Mouse (Mus musculus) kidney, postnatal 0 days (tissue): ENCODE measurements around the gene Rpl10a. TPM values are rescaled to one million over a fixed set of nuclear protein-coding genes. Genes with fewer than 3 reads are reported as not detected.

Source experiments
- ATAC-seq: fragments of 200-750 bp; cut with Nextera tagmentation; replicated peaks from 2 replicates; pipeline ENCODE4 v1.8.0; 2017; ENCODE audit warnings: low read depth, moderate number of reproducible peaks, moderate TSS enrichment, moderate library complexity; ENCODE audit not compliant: low FRiP score
- DNase-seq: peaks from one replicate; pipeline ENCODE4 v3.0.0-alpha.2; 2016; ENCODE audit warnings: low spot score
- H3K27ac ChIP-seq: fragments of 300-500 bp; sonication (generic); 2 replicates; pipeline ENCODE4 v1.5.1; 2014; ENCODE audit warnings: mild to moderate bottlenecking
- H3K27me3 ChIP-seq: fragments of 300-500 bp; sonication (generic); 2 replicates; pipeline ENCODE4 v1.6.1; 2014; ENCODE audit warnings: low read length, mixed read lengths; ENCODE audit not compliant: insufficient read depth
- H3K36me3 ChIP-seq: fragments of 300-500 bp; sonication (generic); 2 replicates; pipeline ENCODE4 v1.6.1; 2014; ENCODE audit warnings: low read length, mixed read lengths; ENCODE audit not compliant: insufficient read depth
- H3K4me1 ChIP-seq: fragments of 300-500 bp; sonication (generic); replicated peaks from 2 replicates; pipeline ENCODE4 v1.6.1; 2014; ENCODE audit warnings: antibody characterized with exemption, low read length, mixed read lengths; ENCODE audit not compliant: insufficient read depth
- H3K4me2 ChIP-seq: fragments of 300-500 bp; sonication (generic); 2 replicates; pipeline ENCODE4 v1.6.1; 2014; ENCODE audit warnings: mild to moderate bottlenecking, low read length, moderate library complexity, mixed read lengths
- H3K4me3 ChIP-seq: fragments of 300-500 bp; sonication (generic); replicated peaks from 2 replicates; pipeline ENCODE4 v1.5.1; 2014; ENCODE audit warnings: low read depth, low read length
- H3K9ac ChIP-seq: fragments of 300-500 bp; sonication (generic); 2 replicates; pipeline ENCODE4 v1.6.1; 2014; ENCODE audit warnings: low read depth, low read length
- H3K9me3 ChIP-seq: fragments of 300-500 bp; sonication (generic); replicated peaks from 2 replicates; pipeline ENCODE4 v1.6.1; 2016; ENCODE audit warnings: low read length, inconsistent platforms, mixed read lengths
- CTCF ChIP-seq: IDR thresholded peaks from 2 replicates; pipeline ENCODE4 v1.5.1; 2016; ENCODE audit warnings: antibody characterized with exemption, low read depth, mild to moderate bottlenecking, moderate library complexity
- WGBS: fragments of 180-500 bp; shearing (Covaris S2); extraction: QIAGEN DNeasy Blood & Tissue Kit; methylation state at CpG from one replicate; pipeline ENCODE4 v1.1.7; 2014; 5-methylcytosine and 5-hydroxymethylcytosine counted together
- polyA plus RNA-seq: library from polyadenylated mRNA; unstranded; fragments of >200 nt; fragmentation: Nextera tagmentation; extraction: Ambion mirVana; gene quantifications from 2 replicates; pipeline ENCODE4 v1.2.1, GENCODE M21; 2015

Rpl10a gene
- polyA plus RNA-seq, 1 experiment from 2014 or later: 750 TPM

DNA sequence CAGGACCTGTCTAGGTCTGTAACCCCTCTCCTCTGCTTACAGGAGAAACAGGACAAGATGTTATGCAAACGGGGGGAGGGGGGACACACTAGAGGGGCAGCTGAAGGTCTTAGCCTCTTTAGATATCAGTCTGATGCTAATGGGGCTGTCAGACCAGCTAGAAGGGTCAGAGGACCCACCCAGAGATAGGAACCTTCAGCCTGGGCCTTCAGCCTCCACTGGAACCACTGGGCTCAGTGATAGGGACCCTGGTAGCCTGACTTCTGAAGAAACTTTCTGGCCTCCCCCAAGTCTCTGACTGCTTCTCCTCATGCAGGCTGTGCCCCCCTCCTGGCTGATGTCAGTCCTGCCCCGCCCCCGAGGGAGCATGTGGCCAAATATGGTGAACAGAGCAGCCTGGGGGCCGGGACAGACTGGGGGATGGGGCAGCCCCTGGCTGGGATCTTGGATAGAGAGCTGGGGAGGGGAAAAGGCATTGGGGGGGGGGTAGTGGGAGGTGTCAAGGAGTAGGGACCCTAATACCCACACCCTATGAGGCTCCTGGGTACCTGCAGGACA lies 15.9 kb downstream of the Rpl10a start:
- 0 out of 2 replicates have a peak, but pooled peaks cover 6% of the 10 kb centered on the region for H3K36me3 ChIP-seq
- no peak overlapping the region for H3K4me2 ChIP-seq
- H3K4me3 ChIP-seq: no peak overlapping the region
- DNase-seq (no peak), ATAC-seq (no peak)
- no peaks in the 10 kb centered on the region for H3K9me3 ChIP-seq
- H3K27me3 ChIP-seq: no peaks in the 10 kb centered on the region
- 21% methylated on average over 4 of the region's 4 CpGs for WGBS
- H3K4me1 ChIP-seq: peaks cover 49% of the 10 kb centered on the region
- H3K9ac ChIP-seq: peak overlapping the region; percentile 36; the same call in 1 of the 2 replicates
- TF ChIP-seq CTCF: no peak
- H3K27ac ChIP-seq: no peak overlapping the region

GRCm38 (mm10) chr17:28344670-28345069 lies 16.4 kb downstream of the Rpl10a start:
- no peak for TF ChIP-seq CTCF
- Histone ChIP-seq H3K9ac (no peak overlapping the region), H3K4me1 (peaks cover 51% of the 10 kb centered on the region), H3K36me3 (0 out of 2 replicates have a peak, but pooled peaks cover 4% of the 10 kb centered on the region), H3K4me2 (peak overlapping the region; percentile 42; the same call in 1 of the 2 replicates), H3K4me3 (no peak overlapping the region), H3K27ac (peak overlapping the region; percentile 86), H3K9me3 (no peaks in the 10 kb centered on the region), H3K27me3 (no peaks in the 10 kb centered on the region)
- no peak for ATAC-seq
- DNase-seq: no peak
- 57% methylated on average over 3 of the region's 3 CpGs for WGBS

DNA sequence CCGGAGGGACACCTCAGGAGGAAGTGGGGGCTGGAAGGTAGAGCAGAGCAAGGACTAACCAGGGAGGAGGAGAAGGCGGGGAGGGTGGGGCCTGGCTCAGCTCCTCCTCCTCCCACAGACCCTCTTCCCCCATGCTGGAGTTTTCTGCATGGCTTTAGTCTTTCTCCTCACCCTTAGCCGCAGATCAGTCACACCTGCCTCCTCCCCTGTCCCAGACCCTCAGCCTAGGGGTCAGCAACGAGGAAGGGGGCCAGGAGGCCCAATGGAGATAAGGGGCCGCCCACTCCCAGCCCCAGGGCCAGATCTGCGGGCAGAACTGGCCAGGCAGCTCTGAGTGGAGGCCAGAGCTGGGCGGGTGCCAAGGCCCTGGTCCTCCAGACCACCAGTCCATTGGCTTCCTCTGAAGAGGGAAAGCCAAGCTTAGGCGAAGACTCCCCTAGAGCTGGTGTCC lies 17.0 kb downstream of the Rpl10a start:
- TF ChIP-seq CTCF: no peak
- no peak for ATAC-seq
- peak overlapping the region; percentile 42 for H3K4me2 ChIP-seq
- WGBS: 14% methylated on average over 8 of the region's 8 CpGs
- no peaks in the 10 kb centered on the region for H3K9me3 ChIP-seq
- H3K4me3 ChIP-seq: no peak overlapping the region
- DNase-seq: no peak
- H3K4me1 ChIP-seq: peaks cover 51% of the 10 kb centered on the region
- H3K9ac ChIP-seq: 0 out of 2 replicates have a peak overlapping the region, but pooled peaks have one; percentile 36
- H3K27ac ChIP-seq: peak overlapping the region; percentile 86
- no peaks in the 10 kb centered on the region for H3K36me3 ChIP-seq
- H3K27me3 ChIP-seq: no peaks in the 10 kb centered on the region

DNA sequence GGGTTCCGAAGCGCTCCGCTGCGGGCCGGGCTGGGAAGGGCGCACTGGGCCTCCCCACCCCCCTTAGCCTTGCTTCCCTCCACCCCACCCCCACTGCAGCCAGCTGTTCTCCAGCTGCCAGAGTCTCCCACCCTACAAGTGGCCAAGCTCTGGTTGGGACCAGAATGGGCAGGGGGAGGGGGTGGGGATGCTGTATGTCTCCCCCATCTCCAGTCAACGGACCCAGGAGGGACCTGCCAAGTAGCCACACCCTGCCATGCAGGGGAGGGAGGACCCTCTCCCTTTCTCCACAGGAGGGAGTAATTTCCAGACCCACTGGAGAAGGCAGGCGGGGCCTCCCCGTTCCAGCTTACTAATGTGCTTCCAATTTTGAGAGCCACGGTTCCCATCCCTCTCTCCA lies 17.6 kb downstream of the Rpl10a start:
- ATAC-seq: no peak
- Histone ChIP-seq H3K9ac (0 out of 2 replicates have a peak overlapping the region, but pooled peaks have one; percentile 36), H3K9me3 (no peaks in the 10 kb centered on the region), H3K4me1 (peaks cover 47% of the 10 kb centered on the region), H3K36me3 (no peaks in the 10 kb centered on the region), H3K4me3 (no peak overlapping the region), H3K27ac (peak overlapping the region; percentile 86), H3K27me3 (no peaks in the 10 kb centered on the region), H3K4me2 (peak overlapping the region; percentile 42)
- peak; percentile 40; the same call in 1 of the 2 replicates for TF ChIP-seq CTCF
- 17% methylated on average over 10 of the region's 10 CpGs for WGBS
- peak; percentile 52 for DNase-seq

DNA sequence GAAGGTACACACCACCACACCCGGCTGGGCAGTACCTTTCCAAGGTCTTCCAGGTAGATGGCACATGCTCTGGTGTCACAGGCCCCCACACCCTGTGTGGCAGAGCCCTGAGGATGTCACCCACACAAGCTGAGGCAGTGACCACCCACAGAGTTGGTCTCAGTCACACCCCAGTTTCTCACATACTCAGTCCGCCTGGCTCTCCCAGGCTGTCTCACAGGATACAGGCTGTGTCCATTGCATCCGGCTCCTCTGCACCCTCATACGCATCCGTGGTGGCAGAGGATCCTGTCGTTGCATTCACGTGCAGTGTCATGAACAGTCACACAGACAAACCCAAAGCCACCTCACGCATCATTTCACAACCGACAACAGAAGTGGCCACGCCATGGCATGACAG lies 19.1 kb downstream of the Rpl10a start:
- H3K4me1 ChIP-seq: peaks cover 47% of the 10 kb centered on the region
- no peak overlapping the region for H3K4me2 ChIP-seq
- no peaks in the 10 kb centered on the region for H3K27me3 ChIP-seq
- ATAC-seq: no peak
- H3K4me3 ChIP-seq: no peak overlapping the region
- H3K9me3 ChIP-seq: no peaks in the 10 kb centered on the region
- H3K27ac ChIP-seq: no peak overlapping the region
- no peak for DNase-seq
- H3K9ac ChIP-seq: no peak overlapping the region
- WGBS: 58% methylated on average over 10 of the region's 10 CpGs
- no peak for TF ChIP-seq CTCF
- no peaks in the 10 kb centered on the region for H3K36me3 ChIP-seq

GRCm38 (mm10) chr17:28348211-28348610 lies 19.9 kb downstream of the Rpl10a start:
- no peaks in the 10 kb centered on the region for H3K9me3 ChIP-seq
- peak overlapping the region; percentile 42; the same call in 1 of the 2 replicates for H3K27ac ChIP-seq
- peak overlapping the region; percentile 91 for H3K4me2 ChIP-seq
- peaks cover 47% of the 10 kb centered on the region for H3K4me1 ChIP-seq
- no peak for TF ChIP-seq CTCF
- H3K9ac ChIP-seq: peak overlapping the region; percentile 33; the same call in 1 of the 2 replicates
- H3K4me3 ChIP-seq: peak overlapping the region; percentile 10; the same call in 1 of the 2 replicates
- DNase-seq (no peak), ATAC-seq (no peak)
- H3K27me3 ChIP-seq: no peaks in the 10 kb centered on the region
- 33% methylated on average over 6 of the region's 6 CpGs for WGBS
- H3K36me3 ChIP-seq: no peaks in the 10 kb centered on the region
